Mouse (Mus musculus) adrenal gland, postnatal 36 days (tissue): ENCODE data around the gene Usp49. TPM values are rescaled to one million over a fixed set of nuclear protein-coding genes. Genes with fewer than 3 reads are reported as not detected.
"Not testable (repeated sequence)": the region's sequence is repeated elsewhere in the genome, so short reads cannot be mapped to it uniquely, and the experiment has no call there.

Experiments used
- DNase-seq, 2 experiments: peaks; one replicate each; pipeline ENCODE4 v3.0.0; 2021; ENCODE audit warnings: mixed read lengths in 1 of 2
- total RNA-seq, 2 experiments: library from RNA; stranded (reverse); gene quantifications; 2 replicates each; pipeline ENCODE4 v1.2.3; 2021

Usp49 gene
- total RNA-seq, 2 experiments from 2014 or later: 4.1 to 5.6 TPM

- DNase-seq: no peak
Observed at GRCm38 (mm10) chr17:47609182-47609581, 21.3 kb upstream of the Usp49 start.

GRCm38 (mm10) chr17:47610849-47611660, 19.4 kb upstream of the Usp49 start, which contains the start of the genes Bysl, Med20 and Gm20517:
TSS of gene Bysl (minus strand) at chr17:47611492.
TSS of gene Med20 (plus strand) at chr17:47611582.
TSS of gene Gm20517 (plus strand) at chr17:47611589.
- peak; percentile 98 for DNase-seq

- no peak for DNase-seq
Observed at GRCm38 (mm10) chr17:47611661-47611982, 18.9 kb upstream of the Usp49 start.

- DNase-seq: peak; percentile 58 to 69
Observed at GRCm38 (mm10) chr17:47614018-47614417, 16.5 kb upstream of the Usp49 start.

- DNase-seq: no peak
Observed at GRCm38 (mm10) chr17:47616119-47616518, 14.4 kb upstream of the Usp49 start.

GRCm38 (mm10) chr17:47616652-47617051, 13.8 kb upstream of the Usp49 start:
- DNase-seq: no peak

- no peak for DNase-seq
Observed at GRCm38 (mm10) chr17:47617605-47618307, 12.7 kb upstream of the Usp49 start.

GRCm38 (mm10) chr17:47618556-47619311, 11.8 kb upstream of the Usp49 start:
- peak in 1 of 2 experiments; percentile 51 for DNase-seq

- DNase-seq: no peak
Observed at GRCm38 (mm10) chr17:47622912-47623554, 7.5 kb upstream of the Usp49 start.

GRCm38 (mm10) chr17:47624572-47624971, 5.9 kb upstream of the Usp49 start:
- DNase-seq: not testable (repeated sequence)

- no peak for DNase-seq
Observed at GRCm38 (mm10) chr17:47625088-47625487, 5.4 kb upstream of the Usp49 start.

- no peak for DNase-seq
Observed at GRCm38 (mm10) chr17:47626031-47626430, 4.5 kb upstream of the Usp49 start.

- no peak for DNase-seq
Observed at GRCm38 (mm10) chr17:47627791-47628190, 2.7 kb upstream of the Usp49 start.

GRCm38 (mm10) chr17:47628851-47629676, 1.4 kb upstream of the Usp49 start:
- DNase-seq: peak; percentile 96 to 98

- DNase-seq: peak in 1 of 2 experiments; percentile 70
Observed at GRCm38 (mm10) chr17:47629717-47630677, 493 bp upstream of the Usp49 start.

GRCm38 (mm10) chr17:47632181-47632840, 1.8 kb downstream of the Usp49 start:
- no peak for DNase-seq

GRCm38 (mm10) chr17:47633999-47634770, 3.7 kb downstream of the Usp49 start:
- no peak for DNase-seq

- DNase-seq: no peak
Observed at GRCm38 (mm10) chr17:47642992-47643391, 12.5 kb downstream of the Usp49 start.
